In the genomic region with DNA sequence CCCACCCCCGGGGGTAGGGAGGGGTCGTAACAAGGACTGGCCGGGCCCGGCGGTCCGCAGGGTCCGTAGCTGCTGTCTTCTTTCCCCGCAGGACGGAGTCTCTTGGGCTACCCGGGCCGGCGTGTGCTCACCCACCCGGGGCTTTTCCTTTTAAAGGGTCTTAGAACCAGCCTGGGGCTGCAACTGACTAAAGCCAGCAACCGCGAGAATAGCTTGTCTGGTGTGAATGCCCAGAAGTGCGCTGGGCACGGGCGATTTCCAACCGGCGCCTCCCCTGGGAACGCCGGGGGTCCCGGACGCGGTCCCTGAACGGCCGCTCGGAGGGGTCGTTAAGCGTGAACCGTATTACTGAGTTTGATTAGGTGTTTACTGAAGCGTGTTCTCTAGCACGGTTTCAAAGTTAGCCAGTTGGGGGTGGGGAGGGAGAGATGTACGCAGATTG, we compare ENCODE assay signal across 8 mouse cellular contexts. TPM values are rescaled to one million over a fixed set of nuclear protein-coding genes. Genes with fewer than 3 reads are reported as not detected.
A peak's percentile ranks its signal among the peaks of the same experiment; 100 is the strongest.
DNase-seq lines count a peak whose midpoint lies in the region; ATAC-seq and TF ChIP-seq lines count a peak whose summit lies in the region.

No protein-coding gene starts in this region.

- H3K4me3 ChIP-seq in heart, embryonic 13.5 days = peak overlapping the region; percentile 91
- peak overlapping the region; percentile 94 for H3K4me3 ChIP-seq in forebrain, embryonic 12.5 days (replicated peaks)
- H3K4me3 ChIP-seq in myocyte = peak overlapping the region; percentile 64

- no peaks in the 10 kb centered on the region for H3K9me3 ChIP-seq in heart, embryonic 13.5 days
- no peaks in the 10 kb centered on the region for H3K9me3 ChIP-seq in forebrain, embryonic 12.5 days

- WGBS in heart, embryonic 13.5 days = under 1% methylated on average over 34 of the region's 34 CpGs
- under 1% methylated on average over 34 of the region's 34 CpGs for WGBS in forebrain, embryonic 12.5 days

- peak overlapping the region; percentile 96 for H3K9ac ChIP-seq in heart, embryonic 13.5 days
- H3K9ac ChIP-seq in forebrain, embryonic 12.5 days = peak overlapping the region; percentile 87

- H3ac ChIP-seq in myocyte (ENCODE audit: control insufficient read depth, insufficient read length) = peak overlapping the region; percentile 74

- peaks cover 46% of the 10 kb centered on the region for H3K4me1 ChIP-seq in heart, embryonic 13.5 days
- H3K4me1 ChIP-seq in forebrain, embryonic 12.5 days = peaks cover 13% of the 10 kb centered on the region

- peaks cover 55% of the 10 kb centered on the region for H3K79me2 ChIP-seq in myocyte (ENCODE audit: control insufficient read depth, insufficient read depth)

- no peaks in the 10 kb centered on the region for H3K27me3 ChIP-seq in heart, embryonic 13.5 days (replicated peaks)
- no peaks in the 10 kb centered on the region for H3K27me3 ChIP-seq in forebrain, embryonic 12.5 days
- H3K27me3 ChIP-seq in myocyte (ENCODE audit: control insufficient read depth, insufficient read depth, insufficient read length) = no peaks in the 10 kb centered on the region

- H3K36me3 ChIP-seq in heart, embryonic 13.5 days = no peaks in the 10 kb centered on the region; the same call in 1 of the 2 replicates
- no peaks in the 10 kb centered on the region for H3K36me3 ChIP-seq in forebrain, embryonic 12.5 days (replicated peaks)
- H3K36me3 ChIP-seq in myocyte (ENCODE audit: control insufficient read depth, insufficient read depth) = peaks cover 6% of the 10 kb centered on the region

- peak overlapping the region; percentile 93 for H3K27ac ChIP-seq in heart, embryonic 13.5 days (replicated peaks)
- peak overlapping the region; percentile 81 for H3K27ac ChIP-seq in forebrain, embryonic 12.5 days

- TF ChIP-seq POLR2A in myocyte (IDR thresholded peaks at IDR 0.05; ENCODE audit: insufficient read length, low read depth) = no peak

- DNase-seq in heart, adult 8-10 months (ENCODE audit: low spot score) = no peak
- DNase-seq in MN1 (ENCODE audit: low spot score) = peak; percentile 36
- peak; percentile 17 to 32 for DNase-seq in kidney, postnatal 36 days
- no peak for DNase-seq in ovary, adult 18-20 months (ENCODE audit: low spot score)
- DNase-seq in frontal cortex, adult 2 months (ENCODE audit: extremely low spot score in 1 of 2, low spot score in 1 of 2) = no peak

- H3K4me2 ChIP-seq in heart, embryonic 13.5 days = peak overlapping the region; percentile 81
- H3K4me2 ChIP-seq in forebrain, embryonic 12.5 days = peak overlapping the region; percentile 90
- H3K4me2 ChIP-seq in myocyte (ENCODE audit: low read depth) = peak overlapping the region; percentile 71

- ATAC-seq in heart, embryonic 13.5 days (ENCODE audit: extremely low read depth, insufficient number of reproducible peaks, low FRiP score, low TSS enrichment) = no peak
- ATAC-seq in forebrain, embryonic 12.5 days (ENCODE audit: low FRiP score) = peak; percentile 70

TF ChIP-seq in myocyte, 11 proteins besides CTCF, POLR2A, EP300 and RAD21:
- no peak for TF ChIP-seq MAX (IDR thresholded peaks at IDR 0.05; ENCODE audit: low read depth)
- TF ChIP-seq MYOG (IDR thresholded peaks at IDR 0.05; ENCODE audit: control insufficient read depth in 1 of 3, insufficient read depth in 1 of 3, insufficient read length in 2 of 3, low read depth in 2 of 3) = no peak
- TF ChIP-seq SRF (IDR thresholded peaks at IDR 0.05; ENCODE audit: control insufficient read depth, insufficient read length, low read depth) = no peak
- no peak for TF ChIP-seq POLR2AphosphoS2 (IDR thresholded peaks at IDR 0.05; ENCODE audit: insufficient read length, low read depth)
- no peak for TF ChIP-seq MYOD1 (IDR thresholded peaks at IDR 0.05; ENCODE audit: control insufficient read depth in 1 of 3, insufficient read length in 2 of 3, low read depth in 2 of 3)
- no peak for TF ChIP-seq TCF3 (IDR thresholded peaks at IDR 0.05; ENCODE audit: insufficient read length, low read depth)
- no peak for TF ChIP-seq E2F4 (IDR thresholded peaks at IDR 0.05; ENCODE audit: insufficient read depth)
- TF ChIP-seq REST (IDR thresholded peaks at IDR 0.05; ENCODE audit: insufficient read depth, insufficient read length) = no peak
- no peak for TF ChIP-seq USF1 (IDR thresholded peaks at IDR 0.05; ENCODE audit: low read depth)
- no peak for TF ChIP-seq TCF12 (IDR thresholded peaks at IDR 0.05; ENCODE audit: insufficient read depth, poor library complexity, severe bottlenecking)
- TF ChIP-seq CEBPB (IDR thresholded peaks at IDR 0.05; ENCODE audit: insufficient read depth, poor library complexity, severe bottlenecking) = no peak

RNA-seq across cellular contexts. Expression of gene Rubcn, which starts 0.6 kb away (rescaled TPM):
- polyA plus RNA-seq in heart, embryonic 13.5 days (2015; fragmentation: Nextera tagmentation; extraction: Ambion mirVana) = 24.2 and 26.5 TPM in 2 replicates
- total RNA-seq in heart, adult 8-10 months (2022) = 10 to 100 TPM; 30.7 to 37.0 (median 34.2) TPM
- 26.5 and 27.4 TPM in 2 replicates for polyA plus RNA-seq in forebrain, embryonic 12.5 days (2016; fragmentation: Nextera tagmentation; extraction: Ambion mirVana)
- polyA plus RNA-seq in myocyte (2012; fragmentation: generic; extraction: Trizol) = 34.0 TPM
- 75.0 and 76.5 TPM in 2 replicates for polyA plus RNA-seq in frontal cortex, adult 2 months (2012; rRNA removed)

RNA-seq across cellular contexts. Expression of gene Fyttd1, which starts 0.9 kb away (rescaled TPM):
- polyA plus RNA-seq in heart, embryonic 13.5 days (2015; fragmentation: Nextera tagmentation; extraction: Ambion mirVana) = 102 and 116 TPM in 2 replicates
- total RNA-seq in heart, adult 8-10 months (2022) = 100 to 1,000 TPM in 3 of 4 experiments, 10 to 100 TPM in 1; 94.2 to 123 (median 109) TPM
- polyA plus RNA-seq in forebrain, embryonic 12.5 days (2016; fragmentation: Nextera tagmentation; extraction: Ambion mirVana) = 122 and 125 TPM in 2 replicates
- 39.8 TPM for polyA plus RNA-seq in myocyte (2012; fragmentation: generic; extraction: Trizol)
- polyA plus RNA-seq in frontal cortex, adult 2 months (2012; rRNA removed) = 49.8 and 54.7 TPM in 2 replicates

RNA-seq across cellular contexts. Expression of gene Lrch3, which starts 35.7 kb away (rescaled TPM):
- polyA plus RNA-seq in heart, embryonic 13.5 days (2015; fragmentation: Nextera tagmentation; extraction: Ambion mirVana) = 14.2 and 16.4 TPM in 2 replicates
- total RNA-seq in heart, adult 8-10 months (2022) = 10 to 100 TPM; 21.5 to 26.3 (median 22.7) TPM
- 46.5 and 49.4 TPM in 2 replicates for polyA plus RNA-seq in forebrain, embryonic 12.5 days (2016; fragmentation: Nextera tagmentation; extraction: Ambion mirVana)
- polyA plus RNA-seq in myocyte (2012; fragmentation: generic; extraction: Trizol) = 9.0 TPM
- 39.7 and 40.4 TPM in 2 replicates for polyA plus RNA-seq in frontal cortex, adult 2 months (2012; rRNA removed)

Comparison
In these comparisons a context has a peak if more than half of its experiments do, and no peak if none do; other contexts are left out.
1. DNase-seq: peak in MN1 (single experiment) and kidney, postnatal 36 days (2 of 2); none in heart, adult 8-10 months (single experiment), ovary, adult 18-20 months (single experiment) and frontal cortex, adult 2 months (0 of 2).
2. Peak in every context shown above with its lines, with median percentiles within 50 percentile points of each other: H3K4me2 ChIP-seq and H3K4me3 ChIP-seq.